Mouse (Mus musculus): ENCODE measurements around the gene Gtf2a1. TPM values are rescaled to one million over a fixed set of nuclear protein-coding genes. Genes with fewer than 3 reads are reported as not detected.

Gene Gtf2a1
- polyA plus RNA-seq, 2 experiments = 16.0 to 32.0 TPM

GRCm38 (mm10) chr12:91551773-91552526 is 38.3 kb downstream of the Gtf2a1 start:
- H3K27ac ChIP-seq (replicated peaks; ENCODE audit: low read depth, low read length) = no peak overlapping the region
- peak overlapping the region; percentile 22; the same call in 1 of the 2 replicates for H3K4me2 ChIP-seq (replicated peaks; ENCODE audit: low read depth, low read length, severe bottlenecking)
- TF ChIP-seq POLR2A (IDR thresholded peaks at IDR 0.05; ENCODE audit: borderline replicate concordance, extremely low read depth, insufficient read depth, insufficient read length) = no peak
- no peak overlapping the region for H3K4me3 ChIP-seq (replicated peaks; ENCODE audit: low read length)
- 0 out of 2 replicates have a peak, but pooled peaks cover 2% of the 10 kb centered on the region for H3K36me3 ChIP-seq (ENCODE audit: control insufficient read depth, insufficient read depth, low read length)
- peaks cover 7% of the 10 kb centered on the region; the same call in 1 of the 2 replicates for H3K4me1 ChIP-seq (ENCODE audit: control insufficient read depth, insufficient read depth, low read length)
- no peak overlapping the region for H3K9ac ChIP-seq (ENCODE audit: low read depth, low read length, severe bottlenecking)
- ATAC-seq (ENCODE audit: low FRiP score, low read depth) = peak; percentile 72; the same call in 1 of the 2 replicates
- DNase-seq (ENCODE audit: low spot score) = peak; percentile 64
- H3K9me3 ChIP-seq (ENCODE audit: control insufficient read depth, low read length) = no peaks in the 10 kb centered on the region
- no peaks in the 10 kb centered on the region for H3K27me3 ChIP-seq (ENCODE audit: control insufficient read depth, insufficient read depth, low read length)
- 43% methylated on average over 19 of the region's 19 CpGs for WGBS

GRCm38 (mm10) chr12:91549471-91549870 is 40.8 kb downstream of the Gtf2a1 start:
- peak; percentile 51 for DNase-seq (ENCODE audit: low spot score)
- no peaks in the 10 kb centered on the region for H3K27me3 ChIP-seq (ENCODE audit: control insufficient read depth, insufficient read depth, low read length)
- no peak overlapping the region for H3K4me3 ChIP-seq (replicated peaks; ENCODE audit: low read length)
- no peak for TF ChIP-seq POLR2A (IDR thresholded peaks at IDR 0.05; ENCODE audit: borderline replicate concordance, extremely low read depth, insufficient read depth, insufficient read length)
- 75% methylated on average over 9 of the region's 9 CpGs for WGBS
- H3K36me3 ChIP-seq (ENCODE audit: control insufficient read depth, insufficient read depth, low read length) = no peaks in the 10 kb centered on the region
- peaks cover 7% of the 10 kb centered on the region; the same call in 1 of the 2 replicates for H3K4me1 ChIP-seq (ENCODE audit: control insufficient read depth, insufficient read depth, low read length)
- no peak overlapping the region for H3K27ac ChIP-seq (replicated peaks; ENCODE audit: low read depth, low read length)
- H3K9ac ChIP-seq (ENCODE audit: low read depth, low read length, severe bottlenecking) = no peak overlapping the region
- no peaks in the 10 kb centered on the region for H3K9me3 ChIP-seq (ENCODE audit: control insufficient read depth, low read length)
- ATAC-seq (ENCODE audit: low FRiP score, low read depth) = no peak
- H3K4me2 ChIP-seq (replicated peaks; ENCODE audit: low read depth, low read length, severe bottlenecking) = no peak overlapping the region

GRCm38 (mm10) chr12:91540202-91540601 is 50.1 kb downstream of the Gtf2a1 start:
- no peak for ATAC-seq (ENCODE audit: low FRiP score, low read depth)
- Histone ChIP-seq H3K36me3 (ENCODE audit: control insufficient read depth, insufficient read depth, low read length) (no peaks in the 10 kb centered on the region), H3K9me3 (ENCODE audit: control insufficient read depth, low read length) (no peaks in the 10 kb centered on the region), H3K4me2 (replicated peaks; ENCODE audit: low read depth, low read length, severe bottlenecking) (no peak overlapping the region), H3K9ac (ENCODE audit: low read depth, low read length, severe bottlenecking) (no peak overlapping the region), H3K27me3 (ENCODE audit: control insufficient read depth, insufficient read depth, low read length) (no peaks in the 10 kb centered on the region), H3K4me3 (replicated peaks; ENCODE audit: low read length) (no peak overlapping the region), H3K27ac (replicated peaks; ENCODE audit: low read depth, low read length) (no peak overlapping the region), H3K4me1 (ENCODE audit: control insufficient read depth, insufficient read depth, low read length) (no peaks in the 10 kb centered on the region)
- no peak for TF ChIP-seq POLR2A (IDR thresholded peaks at IDR 0.05; ENCODE audit: borderline replicate concordance, extremely low read depth, insufficient read depth, insufficient read length)
- WGBS = 83% methylated on average over 7 of the region's 7 CpGs
- DNase-seq (ENCODE audit: low spot score) = no peak

- Histone ChIP-seq H3K9me3 (ENCODE audit: control insufficient read depth, low read length) (no peaks in the 10 kb centered on the region), H3K4me2 (replicated peaks; ENCODE audit: low read depth, low read length, severe bottlenecking) (no peak overlapping the region), H3K36me3 (ENCODE audit: control insufficient read depth, insufficient read depth, low read length) (no peaks in the 10 kb centered on the region), H3K9ac (ENCODE audit: low read depth, low read length, severe bottlenecking) (no peak overlapping the region), H3K4me1 (ENCODE audit: control insufficient read depth, insufficient read depth, low read length) (no peaks in the 10 kb centered on the region), H3K27ac (replicated peaks; ENCODE audit: low read depth, low read length) (no peak overlapping the region), H3K27me3 (ENCODE audit: control insufficient read depth, insufficient read depth, low read length) (no peaks in the 10 kb centered on the region), H3K4me3 (replicated peaks; ENCODE audit: low read length) (no peak overlapping the region)
- DNase-seq (ENCODE audit: low spot score) (no peak), ATAC-seq (ENCODE audit: low FRiP score, low read depth) (no peak)
- WGBS = 68% methylated on average over 6 of the region's 6 CpGs
- TF ChIP-seq POLR2A (IDR thresholded peaks at IDR 0.05; ENCODE audit: borderline replicate concordance, extremely low read depth, insufficient read depth, insufficient read length) = no peak
These were observed 55.8 kb downstream of the Gtf2a1 start for GRCm38 (mm10) chr12:91534514-91534913.

GRCm38 (mm10) chr12:91523626-91524025 is 66.7 kb downstream of the Gtf2a1 start:
- H3K4me1 ChIP-seq (ENCODE audit: control insufficient read depth, insufficient read depth, low read length) = no peaks in the 10 kb centered on the region
- no peak overlapping the region for H3K4me3 ChIP-seq (replicated peaks; ENCODE audit: low read length)
- no peaks in the 10 kb centered on the region for H3K9me3 ChIP-seq (ENCODE audit: control insufficient read depth, low read length)
- TF ChIP-seq POLR2A (IDR thresholded peaks at IDR 0.05; ENCODE audit: borderline replicate concordance, extremely low read depth, insufficient read depth, insufficient read length) = no peak
- DNase-seq (ENCODE audit: low spot score) = no peak
- H3K27me3 ChIP-seq (ENCODE audit: control insufficient read depth, insufficient read depth, low read length) = no peaks in the 10 kb centered on the region
- WGBS = 66% methylated on average over 3 of the region's 3 CpGs
- no peak overlapping the region for H3K4me2 ChIP-seq (replicated peaks; ENCODE audit: low read depth, low read length, severe bottlenecking)
- no peak overlapping the region for H3K9ac ChIP-seq (ENCODE audit: low read depth, low read length, severe bottlenecking)
- no peak for ATAC-seq (ENCODE audit: low FRiP score, low read depth)
- no peaks in the 10 kb centered on the region for H3K36me3 ChIP-seq (ENCODE audit: control insufficient read depth, insufficient read depth, low read length)
- H3K27ac ChIP-seq (replicated peaks; ENCODE audit: low read depth, low read length) = no peak overlapping the region

Measured in limb, embryonic 14.5 days (tissue).